In the genomic region with DNA sequence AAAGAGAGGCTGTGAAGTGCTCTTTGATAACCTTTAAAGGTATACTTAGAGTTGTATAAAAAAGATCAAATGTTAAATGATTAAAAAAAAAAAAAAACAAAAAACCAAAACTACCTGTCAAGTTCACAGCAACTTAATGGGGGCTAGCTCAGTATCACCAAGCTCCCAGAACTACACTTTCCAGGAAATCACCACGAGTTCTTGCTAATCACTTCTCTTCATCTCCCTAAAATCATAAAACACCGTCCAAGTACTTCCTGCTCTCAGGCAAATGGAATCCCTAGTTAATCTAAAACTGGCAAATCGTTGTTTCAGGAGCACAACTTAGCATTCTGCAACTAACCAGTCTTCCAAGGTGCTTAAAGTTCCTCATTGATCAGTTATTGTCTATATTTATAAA, we compare ENCODE assay signal across 14 mouse cellular contexts.
"Had no signal": no experiment of that assay in that cellular context is flagged by ENCODE, and none has a peak within 500 bp of the region (broad histone marks: within the 10 kb centered on the region; RNA-seq: fewer than 3 reads in every experiment).

No protein-coding gene starts in this region.

- ATAC-seq: midbrain, embryonic 15.5 days had no signal

- H3K9me3 ChIP-seq: limb, embryonic 12.5 days; megakaryocyte, embryonic 14.5 days; midbrain, embryonic 15.5 days; neural tube, embryonic 12.5 days; stomach, embryonic 15.5 days had no signal

- H3K36me3 ChIP-seq: limb, embryonic 12.5 days; midbrain, embryonic 15.5 days; neural tube, embryonic 12.5 days; stomach, embryonic 15.5 days had no signal

- H3K4me3 ChIP-seq: limb, embryonic 12.5 days; megakaryocyte, embryonic 14.5 days; midbrain, embryonic 15.5 days; neural tube, embryonic 12.5 days; stomach, embryonic 15.5 days had no signal

- H3K9ac ChIP-seq: limb, embryonic 12.5 days; midbrain, embryonic 15.5 days; neural tube, embryonic 12.5 days; stomach, embryonic 15.5 days had no signal

- DNase-seq: kidney, adult 8-10 months; kidney, postnatal 36 days; layer of hippocampus, adult 9-11 months; layer of hippocampus, postnatal 36 days; lung, adult 2 months; lung, postnatal 10 days; right cerebral cortex, postnatal 4 days; thymus, postnatal 4 days had no signal

- H3K4me2 ChIP-seq: limb, embryonic 12.5 days; midbrain, embryonic 11.5 days; midbrain, embryonic 15.5 days; neural tube, embryonic 12.5 days; stomach, embryonic 15.5 days had no signal

- H3K27ac ChIP-seq: limb, embryonic 12.5 days; midbrain, embryonic 15.5 days; neural tube, embryonic 12.5 days; stomach, embryonic 15.5 days had no signal

- H3K27me3 ChIP-seq: limb, embryonic 12.5 days; megakaryocyte, embryonic 14.5 days; midbrain, embryonic 15.5 days; neural tube, embryonic 12.5 days; stomach, embryonic 15.5 days had no signal
